Mouse (Mus musculus) cortical plate, adult 2 months (tissue): ENCODE measurements at regions not wholly inside any gene's neighbourhood (a gene's known extent, or its start where the extent isn't known, plus 50 kb on each side); places are given as distances from the start of the nearest gene placed in this dataset.
A peak's percentile ranks its signal among the peaks of the same experiment; 100 is the strongest.

Experiments
- H3K27ac ChIP-seq: fragments of 200-500 bp; 2 replicates; pipeline ENCODE4 v1.5.1; 2012; ENCODE audit warnings: low read length, control low read depth, inconsistent platforms; ENCODE audit not compliant: insufficient read depth
- H3K4me1 ChIP-seq: fragments of 200-500 bp; 2 replicates; pipeline ENCODE4 v1.6.1; 2011; ENCODE audit warnings: low read length; ENCODE audit not compliant: control insufficient read depth, insufficient read depth
- H3K4me3 ChIP-seq: fragments of 200-500 bp; 2 replicates; pipeline ENCODE4 v1.5.1; 2011; ENCODE audit warnings: mild to moderate bottlenecking, low read length, control low read depth; ENCODE audit not compliant: insufficient read depth
- CTCF ChIP-seq: fragments of 200-500 bp; IDR thresholded peaks from 2 replicates; pipeline ENCODE4 v1.5.1; 2011; ENCODE audit warnings: mild to moderate bottlenecking, control low read depth, low read length; ENCODE audit not compliant: insufficient read depth; ENCODE audit errors: extremely low read depth
- POLR2A ChIP-seq: fragments of 200-500 bp; IDR thresholded peaks from 2 replicates; pipeline ENCODE4 v1.6.1; 2011; ENCODE audit warnings: mild to moderate bottlenecking, low read length, control low read depth; ENCODE audit not compliant: insufficient read depth; ENCODE audit errors: extremely low read depth

DNA sequence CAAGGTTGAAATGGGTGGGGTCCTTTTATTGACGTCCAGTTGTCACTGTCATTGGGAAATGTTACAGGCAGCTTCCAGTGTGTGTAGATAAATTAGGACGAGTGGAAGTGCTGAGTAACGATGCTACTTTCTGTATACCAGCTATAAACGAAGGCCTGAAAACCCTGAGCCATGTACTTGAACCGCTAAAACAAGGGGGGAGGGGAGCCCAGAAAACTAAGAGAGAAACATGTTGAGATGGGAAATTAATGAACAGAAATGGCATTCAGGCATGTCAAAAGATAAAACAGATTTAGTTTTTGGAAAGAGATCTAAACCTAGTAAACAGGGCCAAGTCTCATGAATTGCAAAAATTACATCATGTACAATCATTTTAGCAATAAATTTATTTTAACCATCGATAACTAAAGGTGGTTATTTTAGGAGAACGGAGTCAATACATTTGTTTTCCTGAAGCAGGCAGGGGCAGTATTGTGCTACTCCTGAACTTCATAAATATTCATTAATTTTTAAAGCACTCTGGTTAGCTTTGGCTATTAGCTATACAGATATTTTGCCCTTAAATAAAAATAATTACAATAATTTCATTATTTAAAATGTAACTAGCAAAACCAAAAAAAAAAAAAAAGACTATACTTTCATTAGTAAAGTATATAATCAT, 92.1 kb upstream of the Ssbp2 start:
- no peak for TF ChIP-seq CTCF

GRCm38 (mm10) chr13:91368664-91369063, 91.4 kb upstream of the Ssbp2 start:
- peaks cover 7% of the 10 kb centered on the region for H3K4me1 ChIP-seq
- no peak for TF ChIP-seq POLR2A
- no peak for TF ChIP-seq CTCF
- no peak overlapping the region for H3K27ac ChIP-seq
- H3K4me3 ChIP-seq: no peak overlapping the region

More for the DNA sequence above, 92.1 kb upstream of the Ssbp2 start:
- no peak overlapping the region for H3K27ac ChIP-seq
- H3K4me3 ChIP-seq: no peak overlapping the region
- peaks cover 7% of the 10 kb centered on the region for H3K4me1 ChIP-seq

DNA sequence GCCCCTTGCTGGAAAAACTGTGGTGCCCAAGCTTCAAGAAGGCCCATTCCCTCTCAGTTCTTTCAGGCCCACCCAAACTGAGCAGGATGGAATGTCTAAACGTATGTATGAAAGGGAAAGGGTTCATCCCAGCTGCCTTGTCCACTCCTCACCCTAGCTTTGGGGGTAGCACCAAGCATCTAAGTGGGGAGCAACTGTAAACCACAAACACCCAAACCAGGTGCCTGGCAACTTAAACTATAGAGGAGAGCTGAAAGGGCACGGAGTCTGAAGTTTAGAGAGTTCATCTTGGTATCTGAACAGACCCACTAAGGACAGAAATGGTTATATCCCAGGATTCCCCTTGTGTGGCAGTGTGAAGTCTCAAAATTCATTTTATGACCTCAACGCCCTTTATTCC, 90.1 kb upstream of the Ssbp2 start:
- no peak for TF ChIP-seq CTCF
- no peak for TF ChIP-seq POLR2A
- Histone ChIP-seq H3K4me1 (peaks cover 7% of the 10 kb centered on the region), H3K27ac (peak overlapping the region; percentile 79), H3K4me3 (no peak overlapping the region; the same call in 1 of the 2 replicates)

DNA sequence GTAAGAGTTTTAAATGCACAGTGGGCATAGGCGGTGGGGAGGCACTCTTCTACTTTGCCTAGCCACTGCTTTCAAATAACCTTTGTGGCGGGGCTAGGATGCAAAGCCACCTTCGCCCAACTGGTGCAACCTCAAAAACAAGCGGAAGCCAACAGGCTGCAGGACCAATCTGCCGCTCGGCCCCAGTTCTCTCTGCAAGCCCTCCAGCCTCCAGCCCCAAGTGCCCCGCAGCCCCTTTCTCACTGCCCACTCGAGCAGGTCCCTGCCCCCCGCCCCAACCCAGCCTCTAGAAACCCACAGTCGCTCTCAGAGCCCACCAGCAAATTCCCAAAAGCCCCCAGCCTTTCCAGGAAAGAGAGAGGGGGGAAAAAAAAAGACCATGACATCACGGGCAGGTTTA, 89.6 kb upstream of the Ssbp2 start:
- H3K4me3 ChIP-seq: peak overlapping the region; percentile 16
- no peak for TF ChIP-seq POLR2A
- no peak for TF ChIP-seq CTCF
- peak overlapping the region; percentile 79 for H3K27ac ChIP-seq
- peaks cover 7% of the 10 kb centered on the region for H3K4me1 ChIP-seq

DNA sequence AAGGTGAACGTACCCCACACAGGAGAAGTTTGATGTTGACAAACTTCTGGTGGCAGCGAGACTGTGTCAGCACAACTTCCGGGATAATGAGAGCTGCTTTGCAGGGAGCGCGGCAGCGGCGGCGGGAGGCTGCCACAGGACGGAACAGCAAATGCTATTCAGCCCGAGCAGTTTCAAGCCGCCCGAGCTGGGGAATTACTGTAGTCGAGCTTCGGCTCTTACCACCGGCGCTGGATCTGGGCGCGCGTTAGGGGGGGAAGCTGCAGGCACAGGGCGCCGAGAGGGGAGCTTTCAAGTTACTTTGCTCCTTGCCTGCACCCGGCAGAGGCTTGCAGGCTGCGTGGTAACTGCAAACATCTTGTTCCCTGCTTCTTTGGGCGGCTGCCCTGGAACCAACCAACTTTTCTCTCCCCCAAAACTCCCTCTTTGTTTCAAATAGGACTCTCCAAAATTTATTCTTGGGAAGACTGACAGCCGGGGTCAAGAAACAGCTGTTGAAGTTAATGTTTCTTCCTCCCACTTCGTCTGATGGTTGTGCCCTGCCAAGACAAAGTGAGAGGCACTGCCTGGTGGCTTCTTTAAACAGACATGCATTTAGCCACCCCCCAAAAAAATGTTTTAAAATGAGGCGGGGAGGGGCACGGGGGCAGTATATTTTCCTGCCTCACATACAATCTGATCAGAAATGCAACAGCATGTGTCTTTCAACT, 89.0 kb upstream of the Ssbp2 start:
- peak overlapping the region; percentile 79 for H3K27ac ChIP-seq
- peaks cover 7% of the 10 kb centered on the region for H3K4me1 ChIP-seq
- H3K4me3 ChIP-seq: peak overlapping the region; percentile 16
- TF ChIP-seq POLR2A (peak; percentile 54), CTCF (no peak)

GRCm38 (mm10) chr13:91371596-91371987, 88.5 kb upstream of the Ssbp2 start:
- no peak for TF ChIP-seq POLR2A
- no peak for TF ChIP-seq CTCF
- Histone ChIP-seq H3K4me3 (peak overlapping the region; percentile 16; the same call in 1 of the 2 replicates), H3K27ac (peak overlapping the region; percentile 63), H3K4me1 (peaks cover 7% of the 10 kb centered on the region)

DNA sequence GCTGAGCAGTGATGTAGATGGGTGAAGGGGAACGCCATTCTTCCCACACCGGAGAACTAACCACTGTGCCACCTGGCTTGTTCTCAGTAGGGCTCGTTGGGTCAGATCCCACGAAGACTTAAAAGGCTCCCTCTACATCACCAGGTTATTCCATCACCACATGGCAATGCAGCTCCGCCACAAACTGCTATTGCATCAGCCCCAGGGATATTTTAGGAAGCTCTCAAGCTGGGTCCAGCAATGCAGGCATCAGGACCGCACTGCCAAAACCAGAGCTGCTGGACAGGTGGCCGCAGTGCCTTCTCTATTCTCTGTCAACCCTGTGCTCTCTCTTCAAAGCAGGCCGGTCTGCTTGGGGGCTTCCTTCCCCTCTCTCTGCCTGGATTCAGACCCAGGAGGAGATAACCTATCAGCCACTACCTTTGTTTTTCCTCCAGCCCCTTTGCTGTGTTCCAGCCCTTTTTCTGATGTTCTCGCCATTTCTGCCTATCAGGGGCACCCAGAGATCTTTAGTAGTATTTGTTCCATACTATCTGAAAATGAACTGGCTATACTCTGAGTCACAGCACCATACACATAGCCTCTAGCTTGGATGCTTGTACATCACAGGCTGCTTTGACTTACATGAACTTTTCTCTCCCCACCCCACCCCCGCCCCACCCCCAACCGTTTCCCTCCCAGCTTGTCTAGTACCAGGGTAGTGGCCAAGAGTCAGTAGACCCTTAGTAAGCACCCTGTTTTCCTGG, 87.8 kb upstream of the Ssbp2 start:
- Histone ChIP-seq H3K4me3 (no peak overlapping the region), H3K4me1 (peaks cover 7% of the 10 kb centered on the region), H3K27ac (no peak overlapping the region)
- TF ChIP-seq POLR2A: no peak
- TF ChIP-seq CTCF: no peak

DNA sequence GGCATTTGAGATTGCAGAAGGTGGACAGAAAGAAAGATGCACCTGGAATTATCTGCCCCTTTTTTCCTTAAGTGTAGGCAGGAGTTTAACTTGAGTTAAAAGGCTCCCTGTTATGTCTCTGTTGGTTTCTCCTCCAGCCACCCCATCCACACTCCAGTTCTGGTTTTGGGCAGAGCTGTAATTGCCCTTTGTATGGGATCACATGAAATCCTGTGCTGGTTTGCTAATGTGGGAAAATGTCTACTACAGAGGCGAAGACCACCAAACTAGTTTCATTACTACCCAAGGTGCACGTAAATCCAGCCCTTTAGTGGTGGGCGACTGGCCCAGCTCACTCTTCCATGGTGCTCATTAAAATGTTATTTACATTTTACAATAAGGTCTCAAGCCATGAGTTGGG, 85.9 kb upstream of the Ssbp2 start:
- no peak overlapping the region for H3K27ac ChIP-seq
- TF ChIP-seq POLR2A: no peak
- TF ChIP-seq CTCF: no peak
- H3K4me3 ChIP-seq: no peak overlapping the region
- H3K4me1 ChIP-seq: peaks cover 7% of the 10 kb centered on the region

DNA sequence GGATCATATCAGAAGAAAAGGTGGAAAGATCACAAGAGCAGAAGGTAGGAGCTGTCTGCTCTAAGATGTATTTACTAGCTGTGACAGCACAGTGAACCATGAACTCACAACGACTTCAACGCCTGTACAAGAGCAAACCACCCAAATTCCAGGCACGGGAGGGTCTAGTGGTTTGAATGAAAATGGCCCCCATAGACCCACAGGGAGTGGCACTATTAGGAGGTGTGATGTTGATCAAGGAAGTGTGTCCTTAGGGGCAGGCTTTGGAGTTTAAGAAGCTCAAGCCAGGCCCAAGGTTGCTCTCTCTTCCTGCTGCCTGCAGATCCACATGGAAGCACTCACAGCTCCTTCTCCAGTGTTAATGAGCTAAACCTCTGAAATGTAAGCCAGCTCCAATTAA, 83.5 kb upstream of the Ssbp2 start:
- Histone ChIP-seq H3K4me1 (peaks cover 4% of the 10 kb centered on the region), H3K4me3 (no peak overlapping the region), H3K27ac (no peak overlapping the region)
- no peak for TF ChIP-seq POLR2A
- TF ChIP-seq CTCF: no peak

- Histone ChIP-seq H3K4me1 (no peaks in the 10 kb centered on the region), H3K4me3 (no peak overlapping the region), H3K27ac (no peak overlapping the region)
- no peak for TF ChIP-seq CTCF
- TF ChIP-seq POLR2A: no peak
These were observed 82.7 kb upstream of the Ssbp2 start for GRCm38 (mm10) chr13:91377428-91377827.
